Mouse (Mus musculus) v-Abl transformed pro-B cells (cell line): ENCODE data around the gene Dapk2.

ENCODE experiments used
- in situ Hi-C, 2 experiments: fragments of 400-800 bp; cut with MboI; formaldehyde crosslinking; loops; one replicate each; pipeline ENCODE4 v1.15.1; 2025; ENCODE audit not compliant: unreplicated experiment in 2 of 2

The Dapk2 gene

DNA sequence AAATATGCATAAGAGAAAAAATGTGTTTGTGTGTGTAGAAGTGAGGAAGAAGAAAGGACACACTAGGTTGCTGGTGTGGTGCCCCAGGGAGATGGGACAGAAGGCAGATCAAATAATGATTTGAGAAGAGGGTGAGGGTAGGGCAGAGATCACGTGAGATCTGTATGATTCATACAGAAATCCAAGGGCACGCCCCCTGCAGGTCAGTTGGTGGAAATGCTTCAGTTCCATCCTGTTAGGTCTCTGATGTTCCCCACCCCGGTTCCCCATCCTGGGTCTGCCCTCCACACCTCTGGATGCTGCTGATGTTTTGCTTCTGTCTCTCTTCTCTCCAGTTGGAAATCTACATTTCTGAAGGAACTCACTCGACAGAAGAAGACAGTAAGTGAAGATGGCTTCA lies 22.1 kb upstream of the Dapk2 start:
- in situ Hi-C loops = loop anchor here (5.0 to 25.0 kb wide), 3 partner anchors 576 to 849 kb away; partner anchors contain the start of gene Car12 (in 1 of the 2)

DNA sequence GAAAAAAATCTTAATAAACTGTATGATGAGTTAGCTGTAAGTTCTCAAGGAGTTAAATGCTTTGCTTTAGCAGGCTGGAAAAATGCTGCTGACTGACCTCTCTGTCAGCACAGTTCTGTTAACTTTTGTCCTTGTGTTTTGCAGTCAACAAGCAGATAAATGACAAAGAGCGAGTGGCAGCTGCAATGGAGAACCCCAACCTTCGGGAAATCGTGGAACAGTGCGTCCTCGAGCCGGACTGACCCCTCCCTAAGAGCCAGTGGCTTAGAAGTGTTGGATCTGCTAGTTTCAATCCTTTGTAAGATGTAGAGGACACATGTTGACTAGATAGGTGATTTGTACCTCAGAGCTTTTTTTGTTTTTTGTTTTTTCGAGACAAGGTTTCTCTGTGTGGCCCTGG lies 19.8 kb upstream of the Dapk2 start:
- in situ Hi-C loops = loop anchor here (5.0 to 25.0 kb wide), 3 partner anchors 574 to 847 kb away; partner anchors contain the start of gene Car12 (in 1 of the 2)

DNA sequence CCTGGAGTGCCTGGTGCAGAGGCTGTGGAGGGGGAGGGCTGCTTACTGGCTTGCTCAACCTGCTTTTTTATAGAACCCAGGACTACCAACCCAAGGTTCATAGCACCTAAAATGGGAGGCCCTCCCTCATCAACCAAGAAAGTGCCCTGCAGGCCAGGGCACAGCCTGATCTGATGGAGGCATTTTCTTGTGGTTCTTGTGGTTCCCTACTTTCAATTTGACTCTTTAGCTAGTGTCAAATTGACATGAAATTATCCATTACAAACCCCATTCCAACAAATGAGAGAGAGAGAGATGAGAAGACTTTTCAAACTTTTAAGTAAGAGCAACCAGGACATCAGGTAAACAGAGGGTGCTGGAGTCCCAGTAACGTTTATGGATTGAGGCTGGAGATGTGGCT lies 15.8 kb upstream of the Dapk2 start:
- in situ Hi-C loops = loop anchor here (5.0 to 25.0 kb wide), 8 partner anchors 313 to 843 kb away; partner anchors contain the start of genes Aph1b (in 1 of the 2), Car12 (in 1 of the 2) and Gm10647 (in 1 of the 2)

DNA sequence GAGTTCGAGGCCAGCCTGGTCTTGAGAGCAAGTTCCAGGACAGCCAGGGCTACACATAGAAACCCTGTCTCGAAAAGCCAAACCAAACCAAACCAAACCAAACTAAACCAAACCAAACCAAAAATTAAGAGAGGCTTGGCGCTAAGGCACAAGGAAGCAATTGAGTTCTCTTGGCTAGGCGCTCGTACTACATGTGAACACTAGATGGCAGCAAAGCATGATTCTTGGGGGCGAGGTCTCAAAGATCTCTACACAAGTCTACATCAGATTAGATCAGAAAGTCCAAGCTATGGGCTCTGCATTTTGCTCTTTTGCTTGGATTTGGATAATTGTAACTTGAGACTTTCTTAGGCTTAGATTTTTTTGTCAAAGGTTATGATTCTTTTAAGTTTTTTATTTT lies 13.8 kb upstream of the Dapk2 start:
- in situ Hi-C loops = loop anchor here (5.0 to 25.0 kb wide), 8 partner anchors 311 to 841 kb away; partner anchors contain the start of genes Aph1b (in 1 of the 2), Car12 (in 1 of the 2) and Gm10647 (in 1 of the 2)

DNA sequence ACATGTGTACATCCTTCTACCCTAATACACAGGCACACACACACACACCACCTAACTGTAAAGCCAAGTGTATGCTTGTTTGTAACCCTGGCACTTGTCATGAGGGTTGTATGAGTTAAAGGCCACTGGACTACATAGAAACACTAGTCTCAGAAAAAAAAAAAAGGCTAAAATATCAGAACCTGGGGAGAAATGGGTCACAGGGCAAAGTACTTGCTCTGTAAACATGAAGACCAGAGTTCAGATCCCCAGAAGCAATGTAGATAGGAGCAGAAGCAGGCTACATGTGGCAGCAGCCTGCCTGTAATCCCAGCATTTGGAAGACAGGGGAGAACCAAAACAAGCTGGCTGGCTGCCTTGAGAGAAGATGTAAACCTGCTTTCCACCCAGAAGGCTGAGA lies 11.9 kb upstream of the Dapk2 start:
- in situ Hi-C loops = loop anchor here (10.0 to 25.0 kb wide), 7 partner anchors 309 to 839 kb away; partner anchors contain the start of genes Aph1b (in 1 of the 2), Car12 (in 1 of the 2) and Gm10647 (in 1 of the 2)

DNA sequence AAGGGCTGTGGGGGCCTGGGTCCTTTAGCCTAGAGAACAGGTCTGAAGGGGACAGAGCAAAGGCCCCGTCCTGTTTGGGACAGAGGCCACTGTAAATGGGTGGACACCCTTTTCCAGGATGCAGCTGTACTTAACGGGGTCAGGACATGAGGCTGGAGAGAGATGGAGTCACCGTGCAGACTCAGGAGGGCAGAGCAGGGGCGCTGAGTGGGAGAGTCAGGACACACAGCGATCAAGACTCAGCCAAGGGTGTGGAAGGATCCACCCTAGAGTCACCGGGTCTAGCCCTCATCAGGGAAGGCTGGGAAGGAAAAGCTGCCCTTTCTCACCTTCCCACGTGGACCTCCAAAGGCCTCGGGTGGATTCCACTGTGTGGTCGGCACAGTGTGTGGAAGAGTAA lies 6.0 kb upstream of the Dapk2 start:
- in situ Hi-C loops = loop anchor here in 1 of 2 experiments (25.0 kb wide), 2 partner anchors 135 to 235 kb away; no protein-coding TSS in a partner anchor

DNA sequence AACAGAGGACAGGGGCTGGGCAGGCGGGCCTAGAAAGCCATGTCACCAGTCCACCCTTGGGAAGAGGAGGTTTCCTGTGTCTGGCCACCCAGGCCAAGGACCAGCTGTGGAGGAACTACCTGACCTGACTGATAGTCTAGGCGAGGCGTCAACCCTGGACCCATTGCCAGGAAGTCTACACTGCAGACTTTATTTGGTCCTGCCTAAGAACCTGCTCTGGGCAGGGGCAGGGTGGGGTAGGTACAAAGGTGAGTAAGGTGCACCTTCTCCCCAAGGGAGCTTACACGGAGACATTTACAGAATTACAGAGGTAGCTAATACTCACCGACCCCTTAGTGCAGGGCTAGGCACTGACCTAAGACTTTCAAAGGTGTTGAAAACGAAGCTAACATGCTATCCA lies 4.4 kb upstream of the Dapk2 start:
- in situ Hi-C loops = loop anchor here in 1 of 2 experiments (25.0 kb wide), 2 partner anchors 134 to 234 kb away; no protein-coding TSS in a partner anchor

DNA sequence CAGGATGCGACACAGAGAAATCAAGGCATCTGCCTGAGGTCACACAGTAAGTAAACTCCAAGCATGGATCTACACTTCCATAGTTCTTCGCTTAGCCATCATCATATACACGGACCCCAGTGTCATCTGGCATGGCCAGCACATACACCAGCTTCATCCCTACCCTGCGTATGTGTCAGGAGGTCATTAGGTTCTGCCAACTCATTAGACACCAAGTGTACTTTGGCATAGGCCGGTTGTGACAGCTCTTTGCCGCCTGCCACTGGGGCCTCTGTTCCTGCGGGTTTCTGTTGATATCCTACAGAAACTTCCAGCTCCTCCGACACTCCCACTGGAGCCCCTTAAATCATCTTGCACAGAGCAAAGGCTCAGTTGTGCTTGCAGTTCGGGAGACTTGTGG lies 4.0 kb upstream of the Dapk2 start:
- in situ Hi-C loops = loop anchor here in 1 of 2 experiments (25.0 kb wide), 2 partner anchors 133 to 233 kb away; no protein-coding TSS in a partner anchor

DNA sequence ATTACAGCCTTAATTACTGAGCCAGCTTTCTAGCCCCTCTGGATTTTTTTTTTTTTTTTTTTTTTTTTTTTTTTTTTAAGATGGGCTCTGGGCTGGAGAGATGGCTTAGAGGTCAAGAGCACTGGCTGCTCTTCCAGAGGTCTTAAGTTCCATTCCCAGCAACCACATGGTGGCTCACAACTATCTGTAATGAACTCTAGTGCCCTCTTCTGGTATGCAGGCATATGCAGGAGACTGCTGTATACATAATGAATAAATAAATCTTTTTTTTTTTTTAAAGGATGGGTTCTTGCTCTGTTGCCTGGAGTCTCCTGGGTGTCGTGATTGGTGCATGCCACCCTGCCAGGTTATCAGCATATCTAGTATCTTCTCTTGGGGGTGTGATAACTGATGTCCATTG lies 2.5 kb upstream of the Dapk2 start:
- in situ Hi-C loops = loop anchor here in 1 of 2 experiments (25.0 kb wide), 2 partner anchors 132 to 232 kb away; no protein-coding TSS in a partner anchor

DNA sequence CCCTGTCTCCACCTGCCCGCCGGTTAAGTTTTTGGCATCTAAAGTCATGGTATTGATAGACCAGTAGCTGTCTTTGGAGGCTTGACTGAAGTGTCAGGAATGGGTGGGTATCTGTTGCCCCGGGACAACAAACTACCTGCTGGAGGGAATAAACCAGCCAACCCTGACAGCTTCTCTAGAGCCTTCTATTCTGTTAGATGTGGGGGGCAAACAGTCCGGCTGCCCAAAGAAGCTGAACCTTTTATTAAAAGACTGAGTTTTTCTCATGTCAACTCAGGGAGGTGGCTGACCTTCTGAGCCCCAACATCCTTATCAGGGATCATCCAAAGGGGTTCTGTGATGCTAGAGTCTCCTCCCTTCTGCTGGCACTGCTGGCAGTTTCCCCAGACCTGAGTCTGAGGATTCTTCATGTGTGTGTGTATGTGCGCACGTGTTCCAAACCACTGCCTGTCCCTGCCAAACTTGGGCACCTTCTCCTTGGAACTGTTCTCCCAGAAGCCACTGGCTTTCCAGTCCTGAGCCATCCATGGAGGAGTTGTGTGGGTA lies 935 bp downstream of the Dapk2 start:
- in situ Hi-C loops = loop anchor here in 1 of 2 experiments (25.0 kb wide), 2 partner anchors 128 to 228 kb away; no protein-coding TSS in a partner anchor

DNA sequence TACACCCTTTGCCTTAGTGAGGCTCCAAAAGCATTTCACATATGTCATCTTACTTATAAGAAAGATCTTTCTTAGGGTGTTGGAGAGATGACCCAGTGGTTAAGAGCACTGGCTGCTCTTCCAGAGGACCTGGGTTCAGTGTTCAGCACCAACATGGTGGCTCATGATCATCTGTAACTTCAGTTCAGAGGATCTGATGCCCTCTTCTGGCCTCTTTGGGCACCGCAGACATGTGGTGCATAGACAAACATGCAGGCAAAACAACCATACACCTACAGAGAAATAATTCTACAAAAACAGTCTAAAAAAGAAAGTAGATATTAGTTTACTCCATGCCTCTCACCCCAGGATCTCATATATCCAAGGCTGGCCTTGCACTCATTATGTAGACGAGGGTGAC lies 2.1 kb downstream of the Dapk2 start:
- in situ Hi-C loops = loop anchor here in 1 of 2 experiments (25.0 kb wide), 2 partner anchors 127 to 227 kb away; no protein-coding TSS in a partner anchor

DNA sequence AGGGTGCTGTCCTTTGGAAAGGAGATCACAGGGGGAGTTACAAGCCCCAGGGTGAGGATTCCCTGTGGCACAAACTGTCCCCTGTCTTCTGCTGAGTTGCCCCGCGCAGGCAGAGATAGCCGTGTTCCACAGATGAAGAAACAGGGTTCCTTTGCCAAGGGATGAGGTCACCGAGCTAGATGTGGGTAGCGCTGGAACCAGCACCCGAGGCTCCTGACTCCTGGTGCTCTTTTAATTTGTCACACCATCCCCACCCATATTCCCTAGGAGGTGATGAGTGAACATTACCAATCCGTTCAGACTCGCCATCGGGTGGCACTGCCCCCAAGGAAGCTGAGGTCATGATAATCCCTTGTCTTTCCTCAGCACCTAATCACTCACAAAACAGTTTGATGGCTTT lies 5.0 kb downstream of the Dapk2 start:
- in situ Hi-C loops = loop anchor here in 1 of 2 experiments (25.0 kb wide), 2 partner anchors 124 to 224 kb away; no protein-coding TSS in a partner anchor

DNA sequence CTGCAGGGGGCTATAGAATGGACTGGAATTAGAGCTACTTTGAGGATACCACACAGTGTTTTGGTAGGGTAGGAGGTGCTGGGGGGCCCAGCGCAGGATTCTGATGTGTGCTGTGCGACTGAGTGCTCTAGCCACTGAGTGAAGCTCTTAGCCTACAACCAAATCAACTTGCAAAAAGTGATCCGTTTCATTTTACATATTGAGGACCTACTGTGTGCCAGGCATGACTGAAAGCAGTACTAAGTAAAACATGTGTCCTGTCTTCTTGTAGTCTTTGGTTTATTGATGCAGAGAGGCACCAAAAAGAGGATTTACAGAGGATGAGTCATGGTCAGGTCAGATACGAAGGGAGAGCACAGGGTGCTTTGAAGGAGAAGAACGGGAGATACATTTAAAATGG lies 9.2 kb downstream of the Dapk2 start:
- in situ Hi-C loops = loop anchor here in 1 of 2 experiments (25.0 kb wide), 2 partner anchors 120 to 220 kb away; no protein-coding TSS in a partner anchor

DNA sequence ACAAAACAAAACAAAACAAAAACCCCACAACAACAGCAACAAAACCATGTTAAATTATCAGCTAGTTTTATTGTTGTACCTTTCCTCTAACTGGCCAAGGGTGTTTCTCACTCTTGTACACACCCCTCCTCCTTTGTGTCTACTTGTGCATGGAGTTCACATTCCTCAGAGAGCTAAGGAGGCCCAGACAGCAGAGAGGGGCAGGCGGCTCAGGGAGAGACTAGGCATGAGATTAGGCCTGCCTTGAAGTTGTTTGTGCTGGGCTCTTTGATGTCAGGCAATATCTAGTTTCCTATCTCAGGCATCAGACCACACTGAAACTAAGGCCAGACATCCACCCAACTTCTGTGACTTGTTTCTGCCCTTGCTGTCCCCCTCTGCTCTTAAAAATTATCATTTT lies 10.2 kb downstream of the Dapk2 start:
- in situ Hi-C loops = loop anchor here in 1 of 2 experiments (25.0 kb wide), 2 partner anchors 119 to 219 kb away; no protein-coding TSS in a partner anchor

DNA sequence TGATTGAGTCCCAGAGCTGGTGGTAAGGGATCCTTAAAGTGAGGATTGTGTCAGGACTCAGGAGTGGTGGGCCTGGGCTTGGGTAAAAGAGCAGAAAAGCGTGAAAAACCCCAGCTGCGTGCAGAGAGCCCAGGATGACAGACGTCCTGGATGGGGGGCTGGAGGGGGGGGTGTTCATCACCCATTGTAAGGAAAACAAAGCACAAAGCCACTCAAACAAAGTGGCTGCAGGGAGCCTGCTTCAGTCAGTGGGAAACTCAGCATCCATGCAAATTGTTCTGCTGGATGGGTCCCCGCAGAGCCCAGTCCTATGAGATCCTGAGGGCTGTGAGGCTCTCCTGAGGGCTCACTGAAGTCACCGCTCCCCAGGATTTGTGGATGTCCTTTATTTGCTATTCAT lies 12.5 kb downstream of the Dapk2 start:
- in situ Hi-C loops = loop anchor here in 1 of 2 experiments (25.0 kb wide), 2 partner anchors 117 to 217 kb away; no protein-coding TSS in a partner anchor

DNA sequence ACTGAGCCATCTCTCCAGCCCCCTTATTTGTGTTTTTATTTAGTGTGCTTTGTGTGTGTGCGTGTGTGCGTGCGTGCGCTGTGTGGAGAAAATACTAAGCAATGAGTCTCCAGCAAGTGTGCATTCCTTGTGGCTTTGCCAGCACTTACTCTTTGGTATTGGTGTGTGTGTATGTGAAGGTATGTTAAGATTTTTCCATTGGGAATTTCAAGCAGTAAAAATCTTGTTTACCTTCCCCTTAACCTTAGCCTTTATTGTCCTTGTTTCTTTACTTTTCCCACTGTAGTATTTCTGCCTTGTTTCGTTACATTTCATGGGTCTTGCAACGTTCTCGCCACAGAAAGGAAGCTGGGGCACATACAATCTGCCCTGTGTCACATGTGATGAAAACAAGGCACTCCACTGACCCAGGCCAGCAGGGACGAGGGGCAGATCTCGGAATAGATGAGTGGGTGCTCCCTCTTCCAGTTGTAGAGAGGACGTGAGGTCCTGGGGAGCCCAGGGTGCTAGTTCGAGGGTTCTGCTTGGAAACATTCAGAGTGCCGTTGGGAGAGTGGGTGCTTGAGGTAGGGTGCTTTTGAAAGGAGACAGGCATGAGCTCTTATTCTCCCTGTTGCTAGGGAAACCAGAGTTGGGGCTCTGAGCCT lies 13.4 kb downstream of the Dapk2 start:
- in situ Hi-C loops = loop anchor here in 1 of 2 experiments (25.0 kb wide), 2 partner anchors 116 to 216 kb away; no protein-coding TSS in a partner anchor

DNA sequence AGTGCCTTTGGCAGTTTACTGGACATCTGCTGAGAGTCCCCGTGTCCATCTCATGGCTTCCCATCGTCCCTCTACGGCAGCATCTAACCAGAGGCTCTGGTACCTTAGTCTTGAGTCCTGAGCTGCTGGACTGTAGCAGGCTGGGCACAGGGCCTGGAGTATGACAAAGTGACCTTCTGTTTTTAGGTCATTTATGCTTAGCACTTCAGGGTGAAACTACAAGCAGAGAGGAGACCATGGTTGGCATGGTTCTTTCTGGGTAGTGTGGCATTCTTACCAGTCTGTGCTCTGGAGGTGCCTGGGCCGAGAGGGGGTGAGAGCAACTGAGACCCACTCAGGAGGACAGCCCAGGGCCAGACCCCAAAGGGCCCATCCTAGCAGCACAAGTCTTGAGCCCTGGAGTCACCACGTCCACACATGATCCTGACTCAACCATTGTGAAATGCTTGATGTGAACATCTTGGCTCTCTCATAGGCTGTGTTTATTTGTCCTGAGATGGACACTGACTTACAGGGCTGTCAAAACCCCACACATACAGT lies 15.4 kb downstream of the Dapk2 start:
- in situ Hi-C loops = loop anchor here in 1 of 2 experiments (25.0 kb wide), 2 partner anchors 114 to 214 kb away; no protein-coding TSS in a partner anchor

DNA sequence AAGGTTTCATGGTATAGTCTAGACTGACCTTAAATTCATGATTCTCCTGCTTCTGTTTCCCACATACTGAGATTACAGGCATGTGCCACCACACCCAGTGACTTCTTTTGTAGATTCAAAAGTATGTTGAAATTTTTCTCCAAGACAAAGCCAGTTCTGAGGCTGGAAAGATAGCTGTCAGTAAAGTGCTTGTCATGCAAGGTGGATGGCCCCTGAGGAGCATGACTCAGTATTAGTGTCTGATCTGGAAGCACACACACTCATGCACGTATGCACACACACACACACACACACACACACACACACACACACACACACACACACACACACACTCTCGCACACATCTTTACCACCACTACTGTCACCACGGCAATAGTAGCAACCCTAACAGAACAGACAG lies 17.0 kb downstream of the Dapk2 start:
- in situ Hi-C loops = loop anchor here in 1 of 2 experiments (25.0 kb wide), 2 partner anchors 112 to 212 kb away; no protein-coding TSS in a partner anchor

DNA sequence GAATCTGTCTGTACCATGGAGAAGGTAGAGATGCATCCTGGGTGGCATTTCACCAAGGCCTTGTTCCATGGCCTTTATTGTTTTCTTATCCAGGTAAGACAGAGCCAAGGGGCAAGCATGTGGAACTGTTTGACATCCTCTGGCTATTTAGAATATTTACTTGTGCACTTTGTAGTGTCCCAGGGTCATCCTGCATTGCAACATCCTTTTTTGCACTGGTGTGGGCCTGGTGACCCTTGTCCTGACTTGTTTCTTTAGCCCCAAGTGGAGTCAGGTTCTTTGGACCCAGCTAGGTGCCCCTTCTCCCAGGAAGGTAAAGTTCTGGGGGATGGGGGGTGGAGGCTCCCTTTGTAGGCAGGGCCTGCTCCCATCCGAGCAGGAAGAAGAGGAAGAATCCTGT lies 20.0 kb downstream of the Dapk2 start:
- in situ Hi-C loops = no loop called here

DNA sequence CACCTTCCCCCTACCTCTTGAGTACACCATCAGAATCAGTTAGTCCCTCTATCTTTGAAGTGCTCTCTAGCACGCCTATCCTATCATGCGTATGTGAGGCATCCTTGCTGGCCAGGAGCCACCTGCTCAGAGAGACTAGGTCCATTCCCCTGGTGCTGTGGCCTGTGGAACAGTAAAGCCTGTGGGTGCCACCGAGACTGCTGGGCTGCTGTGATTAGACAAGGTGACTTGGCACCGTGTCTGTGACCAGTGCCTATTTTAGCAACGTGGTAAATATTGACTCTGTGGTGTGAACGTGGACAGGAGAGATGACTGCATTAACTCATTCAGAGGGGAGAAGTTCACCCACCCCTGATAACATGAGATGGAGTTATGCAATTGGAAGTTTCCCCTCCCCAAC lies 21.8 kb downstream of the Dapk2 start:
- in situ Hi-C loops = no loop called here
